Mouse (Mus musculus) MEL (cell line): ENCODE results near the gene Slc30a2. TPM values are rescaled to one million over a fixed set of nuclear protein-coding genes. Genes with fewer than 3 reads are reported as not detected.

Source experiments
- DNase-seq: peaks from one replicate; pipeline ENCODE4 v3.0.0; 2011; ENCODE audit warnings: low read depth, low spot score
- H3K27ac ChIP-seq: 2 replicates; pipeline ENCODE4 v1.5.1; 2012; ENCODE audit warnings: low read depth, mild to moderate bottlenecking, control low read depth, low read length, moderate library complexity; ENCODE audit not compliant: control insufficient read depth
- H3K27me3 ChIP-seq, 2 experiments: fragments of 150-350 bp in 1 of 2; sonication (generic) in 1 of 2; 2 replicates each; pipeline ENCODE4 v1.6.1; 2012; ENCODE audit warnings: low read length in 2 of 2, mild to moderate bottlenecking in 2 of 2, improper control_type of control experiment in 1 of 2, moderate library complexity in 1 of 2; ENCODE audit not compliant: insufficient read depth in 2 of 2, control insufficient read depth in 1 of 2
- H3K36me3 ChIP-seq, 2 experiments: 2 replicates each; pipeline ENCODE4 v1.6.1; 2012 to 2014; ENCODE audit warnings: low read length in 2 of 2, improper control_type of control experiment in 1 of 2, inconsistent platforms in 1 of 2, mild to moderate bottlenecking in 1 of 2; ENCODE audit not compliant: insufficient read depth in 2 of 2, control insufficient read depth in 1 of 2
- H3K4me1 ChIP-seq, 2 experiments: fragments of 150-350 bp in 1 of 2; sonication (generic) in 1 of 2; 2 replicates each; pipeline ENCODE4 v1.6.1; 2012; ENCODE audit warnings: low read length in 2 of 2, improper control_type of control experiment in 1 of 2, mild to moderate bottlenecking in 1 of 2; ENCODE audit not compliant: insufficient read depth in 2 of 2, control insufficient read depth in 1 of 2
- H3K4me3 ChIP-seq, 2 experiments: fragments of 150-350 bp in 1 of 2; sonication (generic) in 1 of 2; 2 replicates each; pipeline ENCODE4 v1.5.1; 2012; ENCODE audit warnings: low read depth in 2 of 2, low read length in 2 of 2, mild to moderate bottlenecking in 2 of 2, moderate library complexity in 2 of 2, control low read depth in 1 of 2, improper control_type of control experiment in 1 of 2; ENCODE audit not compliant: control insufficient read depth in 1 of 2, insufficient read depth in 1 of 2
- H3K79me2 ChIP-seq: 2 replicates; pipeline ENCODE4 v1.6.1; 2012; ENCODE audit warnings: mild to moderate bottlenecking, low read length, moderate library complexity; ENCODE audit not compliant: control insufficient read depth, poor library complexity, insufficient read depth
- H3K9ac ChIP-seq: 2 replicates; pipeline ENCODE4 v1.6.1; 2012; ENCODE audit warnings: low read depth, mild to moderate bottlenecking, control low read depth, low read length, moderate library complexity; ENCODE audit not compliant: control insufficient read depth, poor library complexity, severe bottlenecking
- H3K9me3 ChIP-seq: fragments of 150-350 bp; sonication (generic); replicated peaks from 2 replicates; pipeline ENCODE4 v1.6.1; 2012; ENCODE audit warnings: mild to moderate bottlenecking, low read length, improper control_type of control experiment, moderate library complexity; ENCODE audit not compliant: insufficient read depth
- BHLHE40 ChIP-seq: IDR thresholded peaks from 2 replicates; pipeline ENCODE4 v1.6.1; 2012; ENCODE audit warnings: low read depth, mild to moderate bottlenecking, inconsistent platforms, low read length, improper control_type of control experiment, borderline replicate concordance
- CHD1 ChIP-seq: IDR thresholded peaks from 2 replicates; pipeline ENCODE4 v1.6.1; 2012; ENCODE audit warnings: low read depth, mild to moderate bottlenecking, inconsistent platforms, low read length, improper control_type of control experiment
- E2F4 ChIP-seq: IDR thresholded peaks from 2 replicates; pipeline ENCODE4 v1.6.1; 2011; ENCODE audit warnings: low read depth, low read length, improper control_type of control experiment, borderline replicate concordance
- ELF1 ChIP-seq: IDR thresholded peaks from 2 replicates; pipeline ENCODE4 v1.6.1; 2014; ENCODE audit warnings: low read depth, mild to moderate bottlenecking, inconsistent platforms, low read length, improper control_type of control experiment, moderate library complexity
- ETS1 ChIP-seq: IDR thresholded peaks from 2 replicates; pipeline ENCODE4 v1.6.1; 2012; ENCODE audit warnings: low read depth, mild to moderate bottlenecking, inconsistent platforms, low read length, improper control_type of control experiment, moderate library complexity
- GABPA ChIP-seq: IDR thresholded peaks from 2 replicates; pipeline ENCODE4 v1.6.1; 2012; ENCODE audit warnings: low read depth, mild to moderate bottlenecking, inconsistent platforms, low read length, improper control_type of control experiment, moderate library complexity
- GATA1 ChIP-seq: IDR thresholded peaks from 2 replicates; pipeline ENCODE4 v1.6.1; 2011; ENCODE audit warnings: low read depth, low read length, improper control_type of control experiment
- JUND ChIP-seq: IDR thresholded peaks from 2 replicates; pipeline ENCODE4 v1.6.1; 2011; ENCODE audit warnings: low read depth, mild to moderate bottlenecking, improper control_type of control experiment, low read length
- KAT2A ChIP-seq: conservative IDR thresholded peaks from 2 replicates; pipeline ENCODE4 v1.6.1; 2012; ENCODE audit warnings: low read depth, low read length, improper control_type of control experiment, inconsistent platforms
- MAFK ChIP-seq: IDR thresholded peaks from 2 replicates; pipeline ENCODE4 v1.6.1; 2011; ENCODE audit warnings: low read depth, mild to moderate bottlenecking, low read length, improper control_type of control experiment, borderline replicate concordance
- MAX ChIP-seq: IDR thresholded peaks from 2 replicates; pipeline ENCODE4 v1.6.1; 2011; ENCODE audit warnings: low read length, improper control_type of control experiment
- MXI1 ChIP-seq: IDR thresholded peaks from 2 replicates; pipeline ENCODE4 v1.6.1; 2011; ENCODE audit warnings: mild to moderate bottlenecking, low read depth, low read length, improper control_type of control experiment
- MYC ChIP-seq: IDR thresholded peaks from 2 replicates; pipeline ENCODE4 v1.6.1; 2011; ENCODE audit warnings: low read depth, mild to moderate bottlenecking, low read length, improper control_type of control experiment, moderate library complexity
- SIN3A ChIP-seq: IDR thresholded peaks from 2 replicates; pipeline ENCODE4 v1.6.1; 2012; ENCODE audit warnings: low read length, improper control_type of control experiment, inconsistent platforms
- SMC3 ChIP-seq: IDR thresholded peaks from 2 replicates; pipeline ENCODE4 v1.6.1; 2011; ENCODE audit warnings: low read depth, low read length, improper control_type of control experiment
- TAL1 ChIP-seq: IDR thresholded peaks from 2 replicates; pipeline ENCODE4 v1.6.1; 2012; ENCODE audit warnings: mild to moderate bottlenecking, inconsistent platforms, low read length, moderate library complexity, mixed read lengths
- TBP ChIP-seq: IDR thresholded peaks from 2 replicates; pipeline ENCODE4 v1.8.0; 2011; ENCODE audit warnings: low read depth, low read length, improper control_type of control experiment
- USF1 ChIP-seq: IDR thresholded peaks from 2 replicates; pipeline ENCODE4 v1.6.1; 2014; ENCODE audit warnings: low read depth, mild to moderate bottlenecking, inconsistent platforms, low read length, improper control_type of control experiment, moderate library complexity
- USF2 ChIP-seq, 2 experiments: IDR thresholded peaks; 2 replicates each; pipeline ENCODE4 v1.6.1; 2011 to 2012; ENCODE audit warnings: improper control_type of control experiment in 2 of 2, low read length in 2 of 2, borderline replicate concordance in 1 of 2, inconsistent platforms in 1 of 2, low read depth in 1 of 2, mild to moderate bottlenecking in 1 of 2; ENCODE audit not compliant: insufficient read depth in 1 of 2
- ZMIZ1 ChIP-seq: IDR thresholded peaks from 2 replicates; pipeline ENCODE4 v1.6.1; 2012; ENCODE audit warnings: low read depth, mild to moderate bottlenecking, inconsistent platforms, low read length, improper control_type of control experiment, moderate library complexity
- ZNF384 ChIP-seq: IDR thresholded peaks from 2 replicates; pipeline ENCODE4 v1.6.1; 2012; ENCODE audit warnings: low read depth, mild to moderate bottlenecking, inconsistent platforms, low read length, improper control_type of control experiment
- polyA plus RNA-seq, 2 experiments: library from polyadenylated mRNA; stranded (reverse) in 1 of 2; unstranded in 1 of 2; fragments of >175 nt in 1 of 2; fragments of >200 nt in 1 of 2; gene quantifications; 2 replicates each; pipeline versions ENCODE4 v1.2.1 to v1.2.4; 2012; ENCODE audit warnings: low replicate concordance in 2 of 2, low read depth in 1 of 2; ENCODE audit not compliant: insufficient read length in 2 of 2, insufficient read depth in 1 of 2, missing spikeins in 1 of 2
- total RNA-seq: library from RNA; depleted of rRNA; stranded (reverse); fragments of 300-350 nt; gene quantifications from 2 replicates; pipeline ENCODE4 v1.2.3, GENCODE M21; 2012

Gene Slc30a2
- total and polyA plus RNA-seq, 3 experiments, result 0.39 to 0.54 TPM; not detected in 1

DNA sequence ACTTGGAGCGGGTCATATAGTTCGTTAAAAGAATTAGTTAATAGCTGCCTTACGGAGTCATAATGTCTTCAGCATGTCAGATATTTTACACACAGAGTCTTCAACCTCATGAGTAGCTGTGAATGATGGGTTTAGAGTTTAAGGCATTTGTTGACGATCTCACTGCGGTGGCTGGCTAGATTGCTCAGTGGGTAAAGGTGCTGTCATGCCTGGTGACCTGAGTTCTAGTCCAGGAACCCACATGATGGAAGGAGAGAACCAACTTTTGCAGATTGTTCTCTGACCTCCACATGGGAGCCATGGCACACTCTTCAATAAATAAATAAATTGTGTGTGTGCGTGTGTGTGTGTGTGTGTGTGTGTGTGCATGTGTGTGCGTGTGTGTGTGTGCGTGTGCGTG, 54.8 kb downstream of the Slc30a2 start:
- TF ChIP-seq ZNF384, result no peak
- TF ChIP-seq KAT2A, result no peak
- no peak for TF ChIP-seq ZMIZ1
- no peaks in the 10 kb centered on the region for H3K27me3 ChIP-seq
- H3K4me1 ChIP-seq, result peaks cover 2 to 7% of the 10 kb centered on the region in 2 experiments; a peak in 2 of 4 replicates

DNA sequence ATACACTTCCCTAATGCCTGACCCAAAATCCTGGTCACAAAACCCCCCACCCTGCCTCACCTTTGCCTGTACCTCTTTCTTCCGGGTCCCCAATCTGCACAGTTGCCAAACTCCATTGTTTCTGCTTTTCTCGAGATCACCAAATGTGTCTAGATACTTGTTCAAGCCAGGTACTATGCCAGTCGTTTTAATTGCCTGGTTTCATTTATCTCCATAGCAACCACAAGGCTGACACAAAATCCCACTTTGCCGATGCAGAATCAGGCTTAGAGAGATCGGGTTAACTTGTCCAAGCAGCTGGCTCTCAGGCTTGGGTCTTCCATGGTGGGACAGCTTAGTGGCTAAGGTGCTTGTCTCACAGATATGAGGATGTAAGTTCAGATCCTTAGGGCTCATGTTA, 57.2 kb downstream of the Slc30a2 start:
- Histone ChIP-seq H3K79me2 (no peaks in the 10 kb centered on the region; the same call in 1 of the 2 replicates), H3K9ac (no peak overlapping the region), H3K4me3 (no peak overlapping the region), H3K4me1 (peaks cover 5 to 16% of the 10 kb centered on the region in 2 experiments; a peak in 3 of 4 replicates), H3K27me3 (no peaks in the 10 kb centered on the region), H3K9me3 (no peaks in the 10 kb centered on the region)
- DNase-seq, result peak; percentile 13
- TF ChIP-seq JUND, result no peak
- TF ChIP-seq, all 39 proteins: peak for 0
- Histone ChIP-seq H3K36me3 (no peaks in the 10 kb centered on the region; a peak in 1 of 4 replicates), H3K27ac (no peak overlapping the region)

More for the DNA sequence above, 54.8 kb downstream of the Slc30a2 start:
- H3K36me3 ChIP-seq, result no peaks in the 10 kb centered on the region; a peak in 1 of 4 replicates
- H3K4me3 ChIP-seq, result no peak overlapping the region
- no peak overlapping the region for H3K27ac ChIP-seq
- no peaks in the 10 kb centered on the region; the same call in 1 of the 2 replicates for H3K79me2 ChIP-seq
- no peak overlapping the region for H3K9ac ChIP-seq
- DNase-seq, result no peak
- no peaks in the 10 kb centered on the region for H3K9me3 ChIP-seq

DNA sequence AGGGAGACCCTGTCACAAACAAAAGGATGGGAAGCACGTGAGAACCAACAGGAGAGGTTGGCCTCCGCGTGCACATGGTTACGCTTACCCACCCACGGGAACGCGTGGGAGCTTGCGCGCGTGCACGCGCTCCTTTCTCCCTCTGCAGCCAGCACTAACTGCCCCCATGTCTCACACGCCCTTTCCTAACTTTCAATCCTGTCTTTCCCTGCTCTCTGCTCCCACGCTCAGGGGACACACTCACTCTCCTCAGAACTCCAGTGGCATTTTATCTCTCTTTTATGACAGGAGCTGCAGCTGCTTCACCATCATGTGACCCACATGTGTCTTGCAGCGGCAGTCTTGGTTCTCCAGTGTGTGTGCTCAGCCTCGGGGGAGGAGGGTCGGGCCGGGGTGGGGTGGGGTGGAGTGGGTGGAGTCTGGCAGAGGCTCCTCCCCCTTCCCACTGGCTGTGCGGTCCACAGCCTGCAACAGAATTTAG, 58.2 kb downstream of the Slc30a2 start:
- no peak overlapping the region for H3K27ac ChIP-seq
- H3K9me3 ChIP-seq, result no peaks in the 10 kb centered on the region
- H3K36me3 ChIP-seq, result no peaks in the 10 kb centered on the region; a peak in 1 of 4 replicates
- no peaks in the 10 kb centered on the region; the same call in 1 of the 2 replicates for H3K79me2 ChIP-seq
- peak overlapping the region; percentile 46 to 62 for H3K4me3 ChIP-seq
- no peaks in the 10 kb centered on the region for H3K27me3 ChIP-seq
- DNase-seq, result peak; percentile 80
- peak overlapping the region; percentile 46 for H3K9ac ChIP-seq
- peaks cover 5 to 16% of the 10 kb centered on the region in 2 experiments; a peak in 3 of 4 replicates for H3K4me1 ChIP-seq
- no peak for TF ChIP-seq MYC
- no peak for TF ChIP-seq GATA1
- no peak for TF ChIP-seq SMC3
- TF ChIP-seq E2F4, result no peak
- TF ChIP-seq TBP, result 0 out of 2 replicates have a peak, but pooled peaks have one; percentile 12
- TF ChIP-seq BHLHE40, result peak; percentile 27; the same call in 1 of the 2 replicates
- peak in 1 of 2 experiments; percentile 34; a peak in 1 of 4 replicates for TF ChIP-seq USF2 (IDR thresholded peaks at IDR 0.05; ENCODE audit: borderline replicate concordance in 1 of 2, insufficient read depth in 1 of 2, low read depth in 1 of 2, low read length in 2 of 2)
- peak; percentile 91 for TF ChIP-seq MXI1
- TF ChIP-seq MAFK, result no peak
- TF ChIP-seq SIN3A, result peak; percentile 85
- peak; percentile 56 for TF ChIP-seq MAX
- no peak for TF ChIP-seq CHD1
- no peak for TF ChIP-seq ZNF384
- peak; percentile 88 for TF ChIP-seq USF1
- TF ChIP-seq TAL1, result no peak
- no peak for TF ChIP-seq GABPA
- 0 out of 2 replicates have a peak, but pooled peaks have one; percentile 3 for TF ChIP-seq ETS1
- TF ChIP-seq ELF1, result no peak
- TF ChIP-seq, all 39 proteins: peak for 8
